Mouse (Mus musculus): ENCODE measurements around the gene Ppp1cc. TPM values are rescaled to one million over a fixed set of nuclear protein-coding genes. Genes with fewer than 3 reads are reported as not detected.
"Not testable (repeated sequence)": the region's sequence is repeated elsewhere in the genome, so short reads cannot be mapped to it uniquely, and the experiment has no call there.

Gene Ppp1cc
- polyA plus RNA-seq, 1 experiment from 2014 or later: 239 TPM

DNA sequence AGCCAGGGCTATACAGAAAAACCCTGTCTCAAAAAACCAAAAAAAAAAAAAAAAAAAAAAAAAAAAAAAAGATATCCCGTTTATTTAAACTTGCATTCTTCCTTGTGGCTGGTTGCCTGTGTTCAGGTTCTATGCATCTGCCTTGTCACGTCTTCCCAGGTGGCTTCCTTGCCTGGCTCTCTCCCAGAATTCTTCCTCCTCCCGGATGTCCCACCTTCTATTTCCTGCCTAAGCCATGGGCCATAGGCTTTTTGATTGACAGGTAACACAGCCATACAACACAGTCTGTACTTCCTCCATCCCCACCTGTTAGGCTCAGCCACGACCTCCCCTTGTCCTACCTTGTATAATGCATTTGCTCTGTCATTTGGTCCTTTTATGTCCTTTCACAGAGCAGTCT lies 48.4 kb downstream of the Ppp1cc start, which contains the start of gene Hvcn1:
Gene Hvcn1, plus strand, starts transcription at position 330 of the 400 bp plus-strand sequence.
- H3K27ac ChIP-seq: no peak within 1 kb of the TSS
- H3K79me2 ChIP-seq (ENCODE audit: inconsistent target): peaks cover 18% of the 10 kb centered on the region; the same call in 1 of the 2 replicates

DNA sequence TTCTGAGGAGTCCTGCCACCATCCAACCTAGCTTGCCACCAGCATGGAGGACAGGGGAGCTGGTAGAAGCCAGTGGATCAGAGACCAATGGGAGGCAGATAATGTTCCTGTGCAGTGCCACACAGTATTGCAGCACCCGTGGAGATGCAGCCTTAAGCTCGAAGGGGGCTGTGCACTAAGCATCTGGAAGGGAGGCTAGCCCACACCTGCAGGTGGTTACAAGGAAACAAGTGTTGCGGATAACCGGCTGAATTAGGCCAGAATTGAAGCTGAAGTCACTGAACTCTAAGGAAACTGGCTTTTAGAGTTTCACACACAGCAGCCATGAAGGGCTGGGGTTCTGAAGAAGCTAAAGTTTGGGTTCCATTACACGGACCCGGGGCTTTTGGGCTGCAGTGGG lies 50.8 kb downstream of the Ppp1cc start:
- H3K27ac ChIP-seq: no peak overlapping the region
- H3K4me3 ChIP-seq (ENCODE audit: inconsistent target): no peak overlapping the region
- WGBS (ENCODE audit: missing documents): 74% methylated on average over 6 of the region's 6 CpGs
- peaks cover 42% of the 10 kb centered on the region; the same call in 1 of the 2 replicates for H3K79me2 ChIP-seq (ENCODE audit: inconsistent target)
- no peaks in the 10 kb centered on the region for H3K36me3 ChIP-seq (ENCODE audit: inconsistent target)

More for the DNA sequence above, 48.4 kb downstream of the Ppp1cc start, which contains the start of gene Hvcn1:
- H3K36me3 ChIP-seq (ENCODE audit: inconsistent target): no peaks in the 10 kb centered on the region
- no peak within 1 kb of the TSS for H3K4me3 ChIP-seq (ENCODE audit: inconsistent target)
- WGBS (ENCODE audit: missing documents): 73% methylated on average over 3 of the region's 4 CpGs

DNA sequence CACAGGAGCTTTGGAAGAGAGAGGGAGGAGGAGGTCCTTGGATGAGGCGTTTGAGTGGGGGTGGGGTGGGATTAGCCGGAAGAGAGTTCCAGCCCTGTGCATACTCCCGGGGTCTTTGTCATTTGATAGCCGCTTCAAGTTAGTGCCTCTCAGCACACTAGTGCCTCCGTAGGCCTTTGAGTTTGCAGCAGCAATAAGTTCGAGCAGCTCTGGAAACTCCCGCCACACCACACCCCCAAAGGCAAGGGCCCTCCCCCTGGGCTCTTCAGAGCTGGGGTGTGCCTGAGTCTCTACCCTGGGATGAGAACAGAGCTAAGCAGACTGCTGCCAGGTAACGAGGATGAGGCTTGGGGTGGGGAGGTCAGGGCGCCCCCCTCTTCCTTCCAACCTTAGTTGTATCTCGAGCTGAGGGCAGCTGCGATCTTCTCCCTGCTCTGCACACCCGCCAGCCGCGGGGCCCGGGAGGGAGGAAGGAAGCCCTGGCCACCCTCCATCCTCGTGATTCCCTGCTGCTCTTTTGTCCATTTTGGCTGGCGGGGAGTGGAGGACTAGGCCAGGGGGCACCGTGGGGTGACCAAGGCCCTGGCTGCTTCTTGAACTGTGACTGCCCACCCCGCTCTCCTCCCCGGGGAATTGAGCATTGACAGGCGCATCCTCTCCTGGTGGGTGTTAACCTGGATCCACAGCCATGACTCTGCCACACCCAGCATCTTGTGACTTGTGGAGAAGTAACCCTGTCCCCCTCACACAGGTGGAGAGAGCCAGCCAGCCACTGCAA lies 51.7 kb downstream of the Ppp1cc start:
- H3K36me3 ChIP-seq (ENCODE audit: inconsistent target): no peaks in the 10 kb centered on the region
- H3K4me3 ChIP-seq (ENCODE audit: inconsistent target): peak overlapping the region; percentile 54
- 14% methylated on average over 18 of the region's 21 CpGs for WGBS (ENCODE audit: missing documents)
- H3K27ac ChIP-seq: peak overlapping the region; percentile 64
- H3K79me2 ChIP-seq (ENCODE audit: inconsistent target): peaks cover 49% of the 10 kb centered on the region; the same call in 1 of the 2 replicates

DNA sequence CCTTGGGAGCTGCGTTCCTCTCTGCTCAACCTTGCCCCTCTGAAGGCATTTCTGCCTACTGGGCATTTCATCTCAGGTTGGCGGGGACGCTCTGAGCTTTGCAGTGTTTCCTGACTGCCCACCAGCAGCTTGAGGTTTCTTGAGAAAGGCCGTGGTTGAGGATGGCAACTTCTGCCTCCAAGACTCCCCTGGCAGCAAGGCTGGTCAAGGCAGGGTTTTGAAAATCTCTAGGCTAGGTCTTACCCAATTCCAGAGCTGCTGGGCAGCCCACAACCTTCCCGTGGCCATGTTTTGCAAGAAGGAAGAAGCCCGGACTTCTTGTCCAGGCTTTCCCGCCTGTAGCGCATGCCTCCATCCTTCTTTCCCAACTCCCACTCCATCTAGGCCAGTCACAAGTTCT lies 52.8 kb downstream of the Ppp1cc start:
- peak overlapping the region; percentile 64 for H3K27ac ChIP-seq
- peak overlapping the region; percentile 54 for H3K4me3 ChIP-seq (ENCODE audit: inconsistent target)
- peaks cover 55% of the 10 kb centered on the region; the same call in 1 of the 2 replicates for H3K79me2 ChIP-seq (ENCODE audit: inconsistent target)
- 27% methylated on average over 8 of the region's 8 CpGs for WGBS (ENCODE audit: missing documents)
- H3K36me3 ChIP-seq (ENCODE audit: inconsistent target): peaks cover 5% of the 10 kb centered on the region

DNA sequence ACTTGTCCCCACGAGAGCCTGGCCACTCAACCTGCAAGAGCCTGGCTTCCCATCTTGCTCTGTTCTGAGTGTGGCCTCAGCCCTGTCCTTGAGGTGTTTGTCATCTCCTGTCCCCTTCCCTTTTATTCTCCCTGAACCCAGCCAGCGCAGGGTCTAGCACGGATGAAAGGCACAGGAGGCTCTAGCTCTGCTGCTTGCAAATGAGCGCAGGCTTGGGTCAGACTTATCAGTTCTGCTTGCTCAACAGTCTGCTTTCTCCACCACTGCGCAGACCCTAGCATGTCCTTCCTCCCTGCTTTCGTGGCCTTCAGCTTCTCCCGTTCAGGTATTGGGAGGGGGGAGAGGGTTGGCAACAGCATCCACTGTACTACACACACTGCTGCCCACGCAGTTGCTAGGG lies 54.0 kb downstream of the Ppp1cc start:
- no peak overlapping the region for H3K4me3 ChIP-seq (ENCODE audit: inconsistent target)
- peaks cover 13% of the 10 kb centered on the region for H3K36me3 ChIP-seq (ENCODE audit: inconsistent target)
- no peak overlapping the region for H3K27ac ChIP-seq
- 58% methylated on average over 8 of the region's 8 CpGs for WGBS (ENCODE audit: missing documents)
- H3K79me2 ChIP-seq (ENCODE audit: inconsistent target): peaks cover 67% of the 10 kb centered on the region; the same call in 1 of the 2 replicates

DNA sequence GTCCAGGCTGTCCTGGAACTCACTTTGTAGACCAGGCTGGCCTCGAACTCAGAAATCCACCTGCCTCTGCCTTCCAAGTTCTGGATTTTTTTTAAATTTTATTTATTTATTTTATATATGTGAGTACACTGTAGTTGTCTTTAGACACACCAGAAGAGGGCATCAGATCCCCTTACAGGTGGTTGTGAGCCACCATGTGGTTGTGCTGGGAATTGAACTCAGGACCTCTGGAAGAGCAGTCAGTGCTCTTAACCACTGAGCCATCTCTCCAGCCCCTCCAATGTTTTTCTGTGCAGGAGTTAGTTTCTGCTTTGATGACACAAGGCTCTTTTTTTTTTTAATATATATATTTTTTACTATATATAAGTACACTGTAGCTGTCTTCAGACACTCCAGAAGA lies 54.7 kb downstream of the Ppp1cc start:
- not testable (repeated sequence) for H3K4me3 ChIP-seq (ENCODE audit: inconsistent target); H3K27ac ChIP-seq
- 89% methylated on average over 1 of the region's 1 CpGs for WGBS (ENCODE audit: missing documents)
- peaks cover 74% of the 10 kb centered on the region; the same call in 1 of the 2 replicates for H3K79me2 ChIP-seq (ENCODE audit: inconsistent target)
- peaks cover 13% of the 10 kb centered on the region for H3K36me3 ChIP-seq (ENCODE audit: inconsistent target)

DNA sequence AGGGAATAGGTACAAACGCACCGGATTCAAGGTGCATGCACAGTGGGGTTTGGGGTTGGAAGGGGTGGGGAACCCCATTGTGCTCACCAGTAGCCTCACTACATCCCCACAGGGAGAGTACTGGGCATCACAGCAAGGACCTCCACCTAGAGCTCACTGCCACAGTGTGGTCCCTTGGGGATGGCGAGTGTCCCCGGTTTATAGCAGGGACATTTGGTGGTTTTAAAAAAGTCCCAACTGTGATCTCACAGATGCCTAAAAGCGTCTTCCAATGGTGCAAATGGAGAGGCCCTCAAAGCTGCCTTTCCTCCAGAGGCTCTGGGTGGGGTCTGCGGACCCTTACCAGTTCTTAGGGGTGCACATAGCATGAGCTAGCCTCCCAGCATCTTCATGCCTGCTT lies 55.8 kb downstream of the Ppp1cc start:
- Histone ChIP-seq H3K79me2 (ENCODE audit: inconsistent target) (peaks cover 83% of the 10 kb centered on the region; the same call in 1 of the 2 replicates), H3K27ac (no peak overlapping the region), H3K36me3 (ENCODE audit: inconsistent target) (peaks cover 13% of the 10 kb centered on the region), H3K4me3 (ENCODE audit: inconsistent target) (no peak overlapping the region)
- WGBS (ENCODE audit: missing documents): 92% methylated on average over 6 of the region's 6 CpGs

DNA sequence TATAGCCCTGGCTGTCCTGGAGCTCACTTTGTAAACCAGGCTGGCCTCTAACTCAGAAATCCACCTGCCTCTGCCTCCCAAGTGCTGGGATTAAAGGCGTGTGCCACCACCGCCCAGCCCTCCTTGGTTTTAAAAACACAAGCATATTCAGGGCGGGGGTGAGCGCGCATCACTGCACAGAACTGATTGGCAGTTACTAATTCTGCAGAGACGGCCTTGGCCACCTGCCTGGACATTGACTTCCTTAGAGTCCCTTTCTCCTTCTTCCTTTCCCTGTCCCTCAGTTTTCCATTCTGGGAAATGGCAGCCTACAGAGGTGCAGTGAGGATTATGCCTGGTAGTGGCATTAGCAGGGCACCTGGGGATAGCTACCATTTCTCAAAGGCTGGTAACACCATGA lies 59.6 kb downstream of the Ppp1cc start:
- Histone ChIP-seq H3K27ac (no peak overlapping the region), H3K36me3 (ENCODE audit: inconsistent target) (peaks cover 20% of the 10 kb centered on the region)

DNA sequence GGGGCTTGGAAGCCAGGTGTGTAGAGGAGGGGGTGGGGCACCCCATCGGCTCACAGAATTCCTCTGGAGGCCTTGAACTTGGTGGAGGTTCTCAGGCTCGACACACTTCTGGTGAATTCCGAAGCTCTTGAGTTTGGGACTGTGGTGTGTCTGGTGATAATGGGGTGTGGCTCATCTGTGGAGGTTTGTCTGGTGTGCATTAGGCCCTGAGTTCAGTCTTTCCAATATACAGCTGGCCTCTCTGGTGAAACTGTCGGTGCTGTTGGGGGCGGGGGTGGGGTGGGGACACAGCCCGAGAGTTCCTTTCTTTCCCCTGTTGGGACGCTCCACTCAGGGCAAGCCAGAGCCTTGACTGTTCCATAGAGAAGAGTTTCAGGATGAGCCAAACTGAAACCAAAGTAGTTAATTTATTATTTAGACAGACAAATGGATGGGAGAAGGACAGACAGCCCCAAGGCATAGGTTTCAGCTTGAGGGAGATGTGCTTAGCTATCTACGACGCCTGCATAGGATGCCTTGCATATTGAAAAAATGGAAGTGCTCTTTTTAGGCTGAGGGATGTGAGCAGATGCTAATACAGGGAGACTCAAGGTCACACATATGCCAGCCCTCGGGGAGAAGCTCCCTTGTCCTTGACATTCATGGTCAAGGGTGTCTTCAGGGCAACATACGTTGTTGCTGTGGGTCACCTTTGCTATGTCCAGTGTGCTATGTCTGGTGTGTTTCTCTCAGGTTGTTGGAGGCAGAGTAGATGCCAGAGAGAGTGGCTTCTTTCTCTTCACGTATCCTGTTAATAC lies 60.2 kb downstream of the Ppp1cc start:
- Histone ChIP-seq H3K27ac (no peak overlapping the region), H3K79me2 (ENCODE audit: inconsistent target) (peaks cover 91% of the 10 kb centered on the region; the same call in 1 of the 2 replicates), H3K36me3 (ENCODE audit: inconsistent target) (peaks cover 20% of the 10 kb centered on the region), H3K4me3 (ENCODE audit: inconsistent target) (no peak overlapping the region)
- 87% methylated on average over 12 of the region's 12 CpGs for WGBS (ENCODE audit: missing documents)

More for the DNA sequence above, 59.6 kb downstream of the Ppp1cc start:
- peaks cover 91% of the 10 kb centered on the region; the same call in 1 of the 2 replicates for H3K79me2 ChIP-seq (ENCODE audit: inconsistent target)
- WGBS (ENCODE audit: missing documents): 86% methylated on average over 6 of the region's 6 CpGs
- H3K4me3 ChIP-seq (ENCODE audit: inconsistent target): no peak overlapping the region

DNA sequence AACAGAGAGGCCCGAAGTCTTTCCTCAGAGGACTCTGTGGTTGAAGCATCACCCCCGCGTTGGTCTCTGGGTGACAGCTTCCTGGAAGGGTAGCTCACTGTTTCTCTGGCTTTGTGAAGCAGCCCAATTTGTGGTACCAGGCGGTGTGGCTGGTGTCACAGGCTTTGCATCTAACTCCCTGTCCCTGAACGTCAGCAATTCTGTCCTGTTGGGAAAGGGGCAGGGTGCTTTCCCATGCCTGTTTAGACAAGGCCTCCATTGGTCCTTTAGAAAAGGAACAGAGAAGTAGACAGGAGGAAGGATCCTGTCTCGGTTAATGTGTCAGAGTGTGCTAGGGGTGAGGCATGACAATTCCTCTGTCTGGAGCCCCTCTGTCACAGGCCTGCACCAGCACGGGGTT lies 60.9 kb downstream of the Ppp1cc start:
- Histone ChIP-seq H3K36me3 (ENCODE audit: inconsistent target) (peaks cover 20% of the 10 kb centered on the region), H3K79me2 (ENCODE audit: inconsistent target) (peaks cover 91% of the 10 kb centered on the region; the same call in 1 of the 2 replicates), H3K27ac (no peak overlapping the region), H3K4me3 (ENCODE audit: inconsistent target) (no peak overlapping the region)
- WGBS (ENCODE audit: missing documents): 11% methylated on average over 7 of the region's 7 CpGs

DNA sequence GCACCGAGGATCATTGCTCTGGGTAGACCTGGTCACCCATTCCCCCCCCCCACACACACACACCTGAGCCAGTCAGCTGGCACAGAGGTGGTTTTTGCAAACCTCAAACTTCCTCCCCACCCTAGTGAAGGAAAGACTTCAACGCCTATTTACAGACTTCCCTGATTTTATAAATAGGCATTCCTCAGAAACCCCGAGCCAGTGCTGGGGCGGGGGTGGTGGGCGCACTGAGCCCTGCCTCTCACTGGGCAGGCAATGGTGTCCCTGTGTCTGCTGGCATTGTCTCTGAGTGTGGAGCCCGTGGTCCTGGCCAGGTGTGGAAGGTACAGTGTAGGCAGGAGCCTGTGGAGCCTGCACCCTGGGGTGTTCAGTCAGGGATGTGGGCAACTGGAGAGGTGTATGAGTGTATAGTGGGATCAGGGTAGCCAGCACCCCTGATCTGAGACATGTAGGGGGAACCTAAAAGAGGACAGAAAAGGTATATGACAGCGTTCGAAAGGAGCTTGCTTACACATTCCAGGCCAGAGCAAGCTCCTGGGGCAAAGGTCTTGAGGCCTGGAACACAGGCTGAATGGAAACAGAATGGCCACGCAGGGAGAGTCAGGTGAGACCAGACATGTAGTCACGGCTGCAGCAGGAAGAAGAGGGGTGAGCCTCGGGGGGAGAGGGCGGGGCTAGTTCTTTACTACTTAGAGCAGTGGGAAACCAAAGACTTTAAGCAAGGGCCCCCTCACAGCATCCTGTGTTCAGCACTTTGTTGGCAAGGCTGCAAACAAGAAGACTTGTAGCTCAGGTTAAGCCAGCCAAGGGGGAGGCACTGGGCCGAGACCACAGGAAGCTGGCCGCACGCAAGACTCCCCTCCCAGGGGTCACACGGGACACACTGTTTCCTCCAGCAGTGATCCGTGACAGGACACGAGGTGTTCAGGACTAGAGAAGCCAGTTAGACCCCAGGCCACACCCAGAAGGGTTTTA lies 61.9 kb downstream of the Ppp1cc start:
- H3K36me3 ChIP-seq (ENCODE audit: inconsistent target): peaks cover 25% of the 10 kb centered on the region
- WGBS (ENCODE audit: missing documents): 33% methylated on average over 18 of the region's 18 CpGs
- no peak overlapping the region for H3K4me3 ChIP-seq (ENCODE audit: inconsistent target)
- H3K27ac ChIP-seq: no peak overlapping the region
- peaks cover 95% of the 10 kb centered on the region; the same call in 1 of the 2 replicates for H3K79me2 ChIP-seq (ENCODE audit: inconsistent target)

DNA sequence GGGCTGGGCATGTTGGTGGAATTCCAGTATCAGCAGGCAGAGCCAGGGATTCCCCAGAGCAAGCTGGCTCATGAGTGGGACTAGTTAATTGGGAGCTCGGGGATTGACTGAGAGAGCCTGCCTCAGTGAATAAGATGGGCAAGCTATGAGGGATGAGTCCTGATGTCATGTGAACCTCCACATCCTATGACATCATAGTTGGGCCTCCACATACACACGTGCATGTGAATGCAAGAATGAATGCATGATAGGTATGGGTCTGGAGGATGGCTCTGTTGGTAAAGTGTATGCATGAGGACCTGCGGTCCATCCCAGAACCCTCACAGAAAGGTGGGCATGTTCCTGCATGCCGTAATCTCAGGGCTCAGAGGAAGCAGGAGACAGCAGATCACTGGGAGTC lies 63.0 kb downstream of the Ppp1cc start:
- Histone ChIP-seq H3K27ac (no peak overlapping the region), H3K79me2 (ENCODE audit: inconsistent target) (peaks cover 99% of the 10 kb centered on the region; the same call in 1 of the 2 replicates), H3K36me3 (ENCODE audit: inconsistent target) (peaks cover 28% of the 10 kb centered on the region), H3K4me3 (ENCODE audit: inconsistent target) (no peak overlapping the region)
- 89% methylated on average over 4 of the region's 4 CpGs for WGBS (ENCODE audit: missing documents)

DNA sequence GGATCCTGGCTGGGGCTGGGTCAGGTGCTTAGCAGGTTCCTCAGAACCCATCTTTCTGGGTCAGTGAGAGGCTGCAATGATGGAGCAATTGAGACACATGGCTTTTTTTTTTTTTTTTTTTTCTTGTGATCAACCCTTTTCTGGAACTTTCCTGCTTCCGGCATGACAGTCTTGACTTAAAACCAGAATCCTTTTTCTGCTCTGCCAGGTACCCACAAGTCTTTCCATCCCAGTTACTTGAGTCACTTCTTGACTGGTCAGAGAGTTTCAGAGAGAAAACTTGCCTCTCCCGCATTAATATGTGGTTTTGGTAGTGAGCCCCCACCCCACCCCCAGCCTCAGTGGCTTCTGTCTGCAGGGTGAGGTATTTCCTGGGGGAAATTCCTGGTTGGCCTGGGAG lies 66.2 kb downstream of the Ppp1cc start:
- Histone ChIP-seq H3K79me2 (ENCODE audit: inconsistent target) (peaks cover 99% of the 10 kb centered on the region; the same call in 1 of the 2 replicates), H3K4me3 (ENCODE audit: inconsistent target) (no peak overlapping the region), H3K27ac (no peak overlapping the region), H3K36me3 (ENCODE audit: inconsistent target) (peaks cover 29% of the 10 kb centered on the region)
- 89% methylated on average over 2 of the region's 2 CpGs for WGBS (ENCODE audit: missing documents)

All from macrophage (primary cell).